Mouse (Mus musculus): ENCODE results near the gene Ak8. TPM values are rescaled to one million over a fixed set of nuclear protein-coding genes. Genes with fewer than 3 reads are reported as not detected.

The Ak8 gene
- total RNA-seq, 2 experiments from 2014 or later, result 0.89 to 1.7 TPM

GRCm38 (mm10) chr2:28848879-28849278 is 148.9 kb downstream of the Ak8 start:
- intact Hi-C loops (cut with DNase I), result no loop called here

GRCm38 (mm10) chr2:28852594-28852993 is 152.6 kb downstream of the Ak8 start:
- DNase-seq (ENCODE audit: low spot score in 2 of 2), result no peak
- intact Hi-C loops (cut with DNase I), result no loop called here

More at GRCm38 (mm10) chr2:28848879-28849278, 148.9 kb downstream of the Ak8 start:
- no peak for DNase-seq (ENCODE audit: low spot score in 2 of 2)

- no peak for DNase-seq (ENCODE audit: low spot score in 2 of 2)
- intact Hi-C loops (cut with DNase I), result no loop called here
These were observed 155.8 kb downstream of the Ak8 start for GRCm38 (mm10) chr2:28855773-28856172.

- DNase-seq (ENCODE audit: low spot score in 2 of 2), result no peak
- intact Hi-C loops (cut with DNase I), result no loop called here
These were observed 159.3 kb downstream of the Ak8 start for GRCm38 (mm10) chr2:28859303-28859702.

- DNase-seq (ENCODE audit: low spot score in 2 of 2), result no peak
- intact Hi-C loops (cut with DNase I), result no loop called here
These were observed 160.9 kb downstream of the Ak8 start for GRCm38 (mm10) chr2:28860678-28861423.

Small RNA genes within 50 kb of the gene (microRNA-seq; reads per million reads assigned to microRNA genes)
- gene Mir3088, result 1.2 to 2.7 reads per million in 2 experiments

Other genes starting within 250 kb of the Ak8 start
- gene 1700007K13Rik, start 233.8 kb upstream of the Ak8 start, total RNA-seq (2021), result 1 to 10 TPM; 3.2 to 5.4 TPM
- 10 to 100 TPM; 39.1 to 41.1 TPM for gene Mrps2, start 232.1 kb upstream of the Ak8 start, total RNA-seq (2021)
- gene Gbgt1, start 203.3 kb upstream of the Ak8 start, total RNA-seq (2021), result 1 to 10 TPM; 2.5 to 2.7 TPM
- 1 to 10 TPM; 1.1 to 1.2 TPM for gene Gm10134, start 194.1 kb upstream of the Ak8 start, total RNA-seq (2021)
- gene Ralgds, start 187.0 kb upstream of the Ak8 start, total RNA-seq (2021), result 10 to 100 TPM; 86.4 to 92.7 TPM
- gene Cel, start 136.8 kb upstream of the Ak8 start, total RNA-seq (2021), result not detected
- gene Gtf3c5, start 116.4 kb upstream of the Ak8 start, total RNA-seq (2021), result 10 to 100 TPM; 16.5 to 17.8 TPM
- not detected for gene Gfi1b, start 78.2 kb upstream of the Ak8 start, total RNA-seq (2021)
- gene Tsc1, start 58.9 kb upstream of the Ak8 start, total RNA-seq (2021), result 10 to 100 TPM; 49.3 to 56.4 TPM
- gene Spaca9, start 437 bp upstream of the Ak8 start, total RNA-seq (2021), result not detected
- 10 to 100 TPM; 34.5 to 39.2 TPM for gene Gtf3c4, start 140.2 kb downstream of the Ak8 start, total RNA-seq (2021)
- 1 to 10 TPM; 5.9 to 8.1 TPM for gene Ddx31, start 140.2 kb downstream of the Ak8 start, total RNA-seq (2021)
- not detected for gene Barhl1, start 216.5 kb downstream of the Ak8 start, total RNA-seq (2021)